Mouse (Mus musculus) right cerebral cortex, postnatal 25 days (tissue): ENCODE measurements around the gene Slc9a4.
A peak's percentile ranks its signal among the peaks of the same experiment; 100 is the strongest.
"Not testable (repeated sequence)": the region's sequence is repeated elsewhere in the genome, so short reads cannot be mapped to it uniquely, and the experiment has no call there.

Experiments used
- DNase-seq: peaks from one replicate; pipeline ENCODE4 v3.0.0; 2022

The Slc9a4 gene

DNA sequence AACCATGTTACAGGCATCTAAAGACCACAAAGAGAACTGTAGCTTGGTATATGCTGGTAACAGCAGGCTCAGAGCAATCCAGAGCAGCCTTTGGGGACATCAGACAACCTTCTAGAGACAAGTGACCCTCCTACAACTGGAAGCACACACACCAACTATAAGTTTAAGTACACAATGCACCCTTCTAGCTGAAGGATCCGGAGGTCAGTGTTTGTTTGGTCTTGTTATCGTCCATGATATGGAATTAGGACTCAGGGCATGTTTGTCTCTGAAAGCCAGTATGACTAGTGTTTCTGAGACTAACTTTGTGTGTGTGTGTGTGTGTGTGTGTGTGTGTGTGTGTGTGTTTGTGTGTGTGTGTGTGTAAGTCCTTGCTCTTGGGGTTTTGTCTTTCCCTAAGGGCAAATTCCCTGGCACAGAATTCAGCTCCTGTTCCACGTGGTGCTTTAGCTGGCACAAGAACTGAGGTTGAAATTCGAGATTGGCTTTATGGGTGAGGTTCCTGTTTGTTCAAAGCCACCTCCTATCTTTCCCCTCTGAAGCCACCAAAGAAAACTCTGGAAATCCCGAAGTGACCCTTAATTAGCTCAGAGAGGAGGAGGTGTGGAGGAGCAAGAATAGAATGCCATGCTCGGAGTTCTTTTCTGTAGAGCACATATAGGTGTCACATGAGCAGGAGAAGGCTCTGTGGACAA lies 71.1 kb downstream of the Slc9a4 start:
- DNase-seq = no peak

DNA sequence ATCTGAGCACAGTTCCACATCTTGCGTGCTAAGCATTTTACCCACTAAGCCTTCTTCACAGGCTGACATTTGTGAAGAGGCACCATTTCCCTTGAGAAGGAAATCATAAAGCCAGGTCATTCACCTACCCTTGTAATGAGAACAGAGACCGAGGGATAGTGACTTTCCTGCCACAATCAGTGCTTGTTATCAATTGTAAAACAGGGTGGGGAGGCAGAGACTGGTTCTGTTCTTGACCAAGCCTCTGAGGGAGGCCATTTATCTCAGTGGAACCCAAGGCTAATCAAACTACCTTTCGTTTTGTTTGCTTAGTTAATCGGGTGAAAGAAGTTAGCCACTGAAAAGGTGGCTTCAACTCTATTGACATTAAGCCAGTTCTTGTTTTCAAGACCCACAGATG lies 77.2 kb downstream of the Slc9a4 start:
- DNase-seq = no peak

DNA sequence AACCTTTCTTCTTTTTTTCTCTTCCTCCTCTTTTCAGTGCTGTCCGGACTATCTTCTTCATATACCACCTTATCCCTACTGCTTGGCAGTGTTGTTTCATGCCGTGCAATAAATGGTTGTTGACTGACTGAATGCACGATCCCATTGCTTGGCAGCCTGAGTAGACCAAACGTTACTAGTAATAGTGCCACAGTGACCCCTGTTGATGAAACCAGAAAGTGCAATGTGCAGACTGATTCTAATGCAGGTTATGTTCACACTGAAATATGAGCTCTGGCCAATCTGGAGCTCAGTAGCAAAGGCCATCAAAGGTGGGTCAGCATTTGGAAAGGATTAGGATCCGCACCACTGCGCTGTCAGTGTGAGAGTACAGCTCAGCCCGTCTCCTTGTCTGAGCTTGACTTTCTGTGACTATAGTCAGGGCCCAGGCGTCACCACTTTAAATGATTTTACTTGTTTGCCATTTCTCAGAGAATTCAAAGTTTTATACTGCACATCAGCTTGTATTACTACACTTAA lies 78.2 kb downstream of the Slc9a4 start:
- DNase-seq = peak; percentile 42

DNA sequence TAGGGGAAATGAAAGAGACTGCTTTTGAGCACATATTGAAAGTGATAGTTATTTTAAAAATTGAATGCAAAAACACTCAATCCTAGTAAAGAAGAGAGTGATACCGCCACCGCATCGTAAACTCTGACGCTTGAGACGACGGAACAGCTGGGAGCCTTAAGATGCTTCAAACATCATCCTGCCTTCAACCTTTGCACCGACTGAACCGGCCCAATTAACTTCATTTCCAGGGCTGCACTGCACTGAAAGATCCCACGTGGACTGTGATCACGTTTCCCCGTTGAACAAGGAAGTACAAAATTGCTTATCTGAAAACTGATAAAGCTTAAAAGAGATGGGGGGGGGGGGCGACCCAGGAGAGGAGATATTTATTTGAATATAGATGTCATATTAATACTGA lies 79.1 kb downstream of the Slc9a4 start:
- no peak for DNase-seq

DNA sequence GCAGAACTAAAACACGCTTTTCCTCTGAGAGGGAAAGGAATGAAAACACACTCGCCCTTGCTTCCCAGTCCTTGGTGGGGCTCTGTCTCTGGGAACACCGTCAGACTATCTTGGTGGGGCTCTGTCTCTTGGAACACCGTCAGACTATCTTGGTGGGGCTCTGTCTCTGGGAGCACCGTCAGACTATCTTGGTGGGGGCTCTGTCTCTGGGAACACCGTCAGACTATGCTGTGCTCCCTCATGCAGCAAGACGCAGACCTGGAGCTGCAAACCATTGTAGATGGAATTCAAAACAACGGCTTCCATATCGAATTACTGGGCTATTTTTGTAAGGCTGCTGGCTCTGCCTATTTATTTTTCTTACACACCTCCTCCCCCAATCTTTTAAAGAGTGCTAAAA lies 79.6 kb downstream of the Slc9a4 start:
- no peak for DNase-seq

DNA sequence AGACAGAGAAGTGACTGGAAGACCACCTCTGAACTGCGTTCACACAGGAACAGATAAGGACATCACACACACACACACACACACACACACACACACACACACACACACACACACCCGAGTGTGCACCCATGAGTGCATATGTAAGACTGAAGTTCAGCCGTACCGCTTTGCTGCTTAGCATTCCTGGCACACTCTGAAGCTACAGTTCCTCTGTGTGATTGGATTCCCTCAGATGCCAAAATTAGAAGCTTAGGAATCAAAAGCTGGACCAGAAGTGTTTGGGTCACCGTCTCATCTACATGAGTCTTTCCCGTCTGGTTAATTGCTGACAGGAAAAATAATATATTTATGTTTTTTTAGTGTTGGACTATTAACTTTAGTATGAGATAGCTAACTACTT lies 81.0 kb downstream of the Slc9a4 start:
- DNase-seq = no peak

DNA sequence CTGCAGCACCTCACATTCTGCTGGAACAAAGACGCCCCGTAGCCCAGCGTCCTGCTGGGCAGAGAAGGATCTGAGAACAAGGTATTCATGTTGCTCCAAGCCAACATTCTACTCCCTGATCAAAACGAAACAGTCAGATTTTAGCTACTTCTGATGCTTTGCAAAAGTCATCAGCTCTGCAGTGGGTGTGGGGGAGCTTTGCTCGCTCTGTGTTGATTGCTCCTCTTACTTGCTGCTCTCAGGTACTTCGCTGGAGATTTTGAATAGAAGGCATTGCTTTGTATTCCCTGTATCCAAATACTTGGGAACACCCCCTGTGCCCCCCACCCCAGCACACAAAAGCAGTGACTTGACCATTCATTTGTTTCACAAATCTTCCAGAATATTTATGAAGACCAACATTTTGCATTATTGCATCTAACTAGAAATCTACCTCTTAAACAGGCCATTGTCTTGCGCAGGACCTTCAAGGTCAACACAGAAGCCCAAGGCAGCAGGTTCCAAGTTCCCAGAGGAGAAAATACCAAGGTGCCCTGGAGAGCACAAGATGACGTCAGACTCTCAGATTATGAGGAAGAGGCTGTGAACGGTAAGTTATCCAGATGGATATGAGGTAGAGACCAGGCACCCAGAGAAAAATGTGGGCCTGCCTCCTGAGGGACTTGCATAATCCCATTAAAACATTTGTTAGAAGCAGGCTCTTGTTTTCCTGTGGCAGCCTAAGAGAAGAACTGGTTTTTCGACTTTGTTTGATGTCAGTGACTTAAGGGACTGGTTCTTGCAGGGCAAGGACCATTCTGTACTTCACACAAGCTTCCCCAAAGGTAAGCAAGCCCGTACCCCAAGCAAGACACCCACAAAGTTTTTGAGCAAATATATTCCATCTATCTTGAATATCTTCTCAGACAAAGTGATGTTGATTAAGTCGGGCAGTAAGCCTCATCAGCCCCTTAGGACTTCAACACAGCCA lies 85.8 kb downstream of the Slc9a4 start:
- no peak for DNase-seq

DNA sequence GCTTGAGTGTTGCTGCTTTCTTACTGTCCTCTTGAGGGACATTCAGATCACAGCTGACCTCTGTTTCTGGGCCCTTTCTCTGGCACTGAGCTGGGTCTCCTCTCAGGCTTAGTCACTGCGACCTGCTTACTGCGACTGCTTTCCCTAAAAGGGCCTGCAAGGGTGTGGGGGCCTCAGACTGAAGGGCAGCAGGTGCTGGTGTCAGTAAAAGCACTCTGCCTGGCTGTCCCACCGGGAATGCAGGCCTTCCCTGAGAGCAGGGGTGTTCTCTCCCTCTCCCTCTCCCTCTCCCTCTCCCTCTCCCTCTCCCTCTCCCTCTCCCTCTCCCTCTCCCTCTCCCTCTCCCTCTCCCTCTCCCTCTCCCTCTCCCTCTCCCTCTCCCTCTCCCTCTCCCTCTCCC lies 87.6 kb downstream of the Slc9a4 start:
- not testable (repeated sequence) for DNase-seq

DNA sequence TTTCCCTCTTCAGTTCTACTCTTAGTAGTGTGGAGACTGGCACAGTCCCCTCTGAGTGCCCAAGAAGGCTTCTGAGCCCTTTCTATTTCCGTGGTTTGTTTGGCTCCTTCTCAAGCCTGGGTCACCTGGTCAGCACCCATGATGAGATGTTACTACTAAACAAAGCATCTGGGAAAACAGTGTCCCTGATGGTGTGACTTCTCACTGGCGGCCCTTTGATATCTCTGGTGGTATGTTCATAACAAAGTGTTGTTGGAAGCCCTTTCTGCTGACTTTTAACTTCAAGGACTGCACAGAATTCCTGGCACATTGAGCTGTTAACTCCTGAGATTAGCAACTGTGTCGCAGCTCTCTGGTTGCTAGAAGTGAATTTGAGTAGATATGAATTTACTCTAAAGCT lies 90.1 kb downstream of the Slc9a4 start:
- DNase-seq = no peak

DNA sequence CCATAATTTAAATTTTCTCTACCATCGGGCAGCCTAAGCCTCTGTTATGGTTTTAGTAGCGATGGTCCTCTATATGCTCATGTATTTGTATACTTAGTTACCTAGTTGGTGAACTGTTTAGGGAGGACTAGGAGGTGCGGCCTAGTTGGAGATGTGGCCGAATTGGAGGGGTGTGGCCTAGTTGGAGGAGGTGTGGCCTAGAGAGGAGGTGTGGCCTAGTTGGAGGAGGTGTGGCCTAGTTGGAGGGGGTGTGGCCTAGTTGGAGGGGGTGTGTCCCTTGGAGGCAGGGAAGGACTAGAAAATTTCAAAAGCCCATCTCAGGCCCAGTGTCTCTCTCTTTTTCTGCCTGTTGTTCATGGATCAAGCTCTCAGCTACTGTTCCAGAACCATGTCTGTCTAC lies 91.6 kb downstream of the Slc9a4 start:
- no peak for DNase-seq

DNA sequence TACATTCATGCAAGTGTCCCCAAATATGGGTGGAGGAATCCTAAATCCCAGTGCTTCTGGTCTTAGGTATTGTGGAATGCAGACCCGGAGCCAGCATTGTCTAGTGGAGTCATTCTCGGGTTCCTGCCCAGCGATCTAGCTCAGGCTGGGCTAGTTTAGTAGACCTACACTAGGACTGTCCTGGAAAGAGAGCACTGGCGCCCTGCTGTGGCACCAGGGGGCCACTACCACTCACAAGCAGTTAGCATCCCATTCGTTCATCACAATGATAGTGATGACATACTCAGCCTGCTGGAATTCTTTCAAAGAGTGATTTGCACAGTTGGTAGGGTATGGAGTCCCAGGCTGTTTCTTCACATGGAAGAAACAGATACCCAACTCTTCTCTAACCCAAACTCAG lies 97.4 kb downstream of the Slc9a4 start:
- DNase-seq = no peak
